Mouse (Mus musculus): ENCODE measurements around the gene Hoxa4. TPM values are rescaled to one million over a fixed set of nuclear protein-coding genes. Genes with fewer than 3 reads are reported as not detected.

Hoxa4 gene
- polyA plus RNA-seq, 1 experiment from 2014 or later, result 3.6 TPM

DNA sequence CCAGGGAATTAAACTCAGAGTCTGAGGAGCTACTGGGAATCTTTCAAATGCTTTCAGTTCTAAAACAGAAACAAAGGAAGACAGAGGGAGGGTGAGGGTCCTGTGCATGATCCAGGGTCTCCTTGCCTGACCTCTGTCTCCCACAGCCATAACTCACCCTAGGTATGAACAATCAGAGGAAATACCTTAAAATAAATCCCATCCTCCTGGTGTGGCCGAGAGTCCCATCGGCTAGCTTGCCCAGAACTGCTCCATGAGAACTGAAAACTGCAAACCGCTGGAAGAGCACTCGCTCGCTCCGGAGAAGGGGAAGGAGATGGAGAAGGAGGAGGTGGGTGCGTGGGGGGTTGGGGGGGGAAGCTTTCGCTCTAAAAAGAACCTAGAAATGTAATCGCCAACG is 11.9 kb downstream of the Hoxa4 start:
- Histone ChIP-seq H3K4me2 (replicated peaks; ENCODE audit: low read depth) (peak overlapping the region; percentile 76), H3K36me3 (ENCODE audit: control insufficient read depth, insufficient read depth) (no peaks in the 10 kb centered on the region), H3K4me1 (replicated peaks; ENCODE audit: control insufficient read depth, insufficient read depth, low read length) (0 out of 2 replicates have a peak, but pooled peaks cover 3% of the 10 kb centered on the region), H3K4me3 (ENCODE audit: low read depth, low read length) (peak overlapping the region; percentile 61), H3K9me3 (ENCODE audit: control insufficient read depth) (no peaks in the 10 kb centered on the region), H3K27me3 (replicated peaks; ENCODE audit: control insufficient read depth, insufficient read depth, low read length) (peaks cover 15% of the 10 kb centered on the region; the same call in 1 of the 2 replicates), H3K9ac (ENCODE audit: low read depth, low read length) (peak overlapping the region; percentile 61; the same call in 1 of the 2 replicates), H3K27ac (ENCODE audit: low read depth, low read length) (peak overlapping the region; percentile 58)
- WGBS, result 43% methylated on average over 10 of the region's 10 CpGs
- TF ChIP-seq CTCF (IDR thresholded peaks at IDR 0.05; ENCODE audit: low read depth), result no peak
- ATAC-seq, result no peak

DNA sequence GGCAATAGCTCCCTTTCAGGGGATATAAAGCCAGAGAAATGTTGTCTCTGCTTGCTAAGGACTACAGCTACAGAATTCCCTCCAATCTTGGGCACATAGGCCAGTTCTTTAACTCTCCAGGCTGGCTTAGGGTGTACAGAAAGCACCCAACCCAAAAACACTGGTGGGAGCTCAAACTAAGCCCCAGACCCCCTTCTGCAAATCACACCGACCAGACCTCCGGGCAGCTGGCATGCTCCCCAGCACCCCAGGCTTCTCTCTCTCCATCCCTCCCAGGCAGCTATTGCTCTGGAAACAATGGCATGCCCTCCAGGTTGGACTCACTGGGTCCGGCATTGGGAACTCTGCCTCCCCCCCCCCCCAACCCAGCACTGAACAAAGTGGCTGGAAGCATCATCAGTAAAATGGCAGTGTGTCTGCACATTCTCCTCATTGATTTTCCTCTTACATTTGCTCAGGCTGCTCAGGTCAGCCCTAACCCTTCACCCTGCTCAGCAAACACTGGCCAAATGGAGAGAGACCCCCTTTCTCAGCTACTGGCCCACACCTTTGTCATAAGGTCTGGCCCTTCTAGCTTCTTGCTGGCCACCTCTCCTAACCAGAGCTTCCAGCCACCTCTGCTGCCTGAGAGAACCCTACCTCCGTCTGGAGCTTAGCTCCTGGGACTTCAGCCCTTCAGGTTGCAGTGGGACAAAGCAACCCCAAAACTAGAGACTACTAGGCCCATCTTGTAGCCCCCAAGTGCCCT is 12.5 kb downstream of the Hoxa4 start:
- no peak for TF ChIP-seq CTCF (IDR thresholded peaks at IDR 0.05; ENCODE audit: low read depth)
- H3K9ac ChIP-seq (ENCODE audit: low read depth, low read length), result peak overlapping the region; percentile 61

DNA sequence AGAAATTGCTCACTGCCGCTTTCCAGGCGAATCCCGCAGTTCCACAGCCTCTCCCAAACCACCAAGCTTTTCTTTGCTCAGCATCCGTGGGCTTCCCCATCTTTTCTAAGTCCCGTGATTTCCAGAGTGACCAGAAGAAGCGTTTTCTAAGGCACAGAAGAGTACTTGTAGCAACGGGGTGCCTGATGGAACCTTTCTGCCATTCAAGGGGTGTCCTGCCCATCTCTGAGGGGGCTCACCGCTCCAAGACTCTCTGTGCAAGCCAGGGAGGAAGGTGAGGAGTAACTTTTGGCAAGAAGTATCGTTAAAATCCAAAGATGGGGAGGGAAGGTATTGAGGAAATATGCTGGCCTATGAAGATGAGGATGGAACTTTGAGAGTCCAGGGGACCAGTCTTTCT is 13.7 kb downstream of the Hoxa4 start:
- Histone ChIP-seq H3K4me1 (replicated peaks; ENCODE audit: control insufficient read depth, insufficient read depth, low read length) (no peaks in the 10 kb centered on the region), H3K9ac (ENCODE audit: low read depth, low read length) (peak overlapping the region; percentile 61), H3K4me2 (replicated peaks; ENCODE audit: low read depth) (peak overlapping the region; percentile 76), H3K27ac (ENCODE audit: low read depth, low read length) (peak overlapping the region; percentile 87), H3K27me3 (replicated peaks; ENCODE audit: control insufficient read depth, insufficient read depth, low read length) (peaks cover 15% of the 10 kb centered on the region; the same call in 1 of the 2 replicates), H3K36me3 (ENCODE audit: control insufficient read depth, insufficient read depth) (no peaks in the 10 kb centered on the region), H3K4me3 (ENCODE audit: low read depth, low read length) (peak overlapping the region; percentile 61), H3K9me3 (ENCODE audit: control insufficient read depth) (no peaks in the 10 kb centered on the region)
- WGBS, result 31% methylated on average over 9 of the region's 9 CpGs
- TF ChIP-seq CTCF (IDR thresholded peaks at IDR 0.05; ENCODE audit: low read depth), result no peak
- ATAC-seq, result no peak

More for the DNA sequence above, 12.5 kb downstream of the Hoxa4 start:
- Histone ChIP-seq H3K4me1 (replicated peaks; ENCODE audit: control insufficient read depth, insufficient read depth, low read length) (no peaks in the 10 kb centered on the region), H3K27me3 (replicated peaks; ENCODE audit: control insufficient read depth, insufficient read depth, low read length) (peaks cover 15% of the 10 kb centered on the region; the same call in 1 of the 2 replicates), H3K4me2 (replicated peaks; ENCODE audit: low read depth) (peak overlapping the region; percentile 76), H3K4me3 (ENCODE audit: low read depth, low read length) (peak overlapping the region; percentile 61), H3K27ac (ENCODE audit: low read depth, low read length) (peak overlapping the region; percentile 58), H3K9me3 (ENCODE audit: control insufficient read depth) (no peaks in the 10 kb centered on the region), H3K36me3 (ENCODE audit: control insufficient read depth, insufficient read depth) (no peaks in the 10 kb centered on the region)
- WGBS, result 49% methylated on average over 4 of the region's 4 CpGs
- ATAC-seq, result no peak

DNA sequence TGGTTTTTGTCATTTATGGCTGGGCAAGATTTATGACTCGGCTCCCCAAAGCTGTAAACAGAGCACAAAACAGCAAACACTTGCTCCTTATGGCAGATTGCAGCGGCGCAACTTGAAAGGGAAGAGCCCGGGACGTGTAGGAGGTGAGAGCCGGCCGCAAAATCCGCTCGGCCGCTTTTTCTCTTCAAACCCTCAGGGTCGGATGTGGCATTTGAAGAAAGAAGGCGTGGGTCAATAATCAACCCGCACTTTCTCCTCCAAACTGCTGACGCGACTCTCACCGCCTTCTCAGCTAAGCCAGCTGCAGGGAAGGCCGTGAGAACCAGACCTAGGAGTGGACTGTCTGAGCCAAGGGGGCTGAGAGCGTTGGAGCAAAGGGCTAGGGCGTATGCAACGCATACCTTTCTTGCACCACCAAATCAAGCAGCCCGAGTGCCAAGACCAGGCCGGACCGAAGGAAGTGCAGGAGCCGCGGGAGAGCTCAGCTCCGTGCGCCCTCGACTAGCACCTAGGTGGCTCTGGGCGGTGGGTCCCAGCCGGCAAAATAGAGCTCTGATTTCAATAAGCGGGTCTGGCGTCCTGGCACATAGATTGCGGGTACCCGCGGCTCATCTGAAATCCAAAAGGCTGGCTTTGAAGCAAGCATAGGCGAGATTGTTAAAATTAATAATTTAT is 14.4 kb downstream of the Hoxa4 start, which contains the start of gene 5730596B20Rik:
Gene 5730596B20Rik, plus strand, starts transcription at position 438 of the 675 bp plus-strand sequence.
- no peaks in the 10 kb centered on the region for H3K4me1 ChIP-seq (replicated peaks; ENCODE audit: control insufficient read depth, insufficient read depth, low read length)
- no peaks in the 10 kb centered on the region for H3K9me3 ChIP-seq (ENCODE audit: control insufficient read depth)
- peak within 1 kb of the TSS; percentile 61 for H3K4me3 ChIP-seq (ENCODE audit: low read depth, low read length)
- H3K36me3 ChIP-seq (ENCODE audit: control insufficient read depth, insufficient read depth), result no peaks in the 10 kb centered on the region
- TF ChIP-seq CTCF (IDR thresholded peaks at IDR 0.05; ENCODE audit: low read depth), result no peak
- peak within 1 kb of the TSS; percentile 68 for H3K9ac ChIP-seq (ENCODE audit: low read depth, low read length)
- ATAC-seq, result no peak
- 4% methylated on average over 36 of the region's 36 CpGs for WGBS
- peak within 1 kb of the TSS; percentile 76 for H3K4me2 ChIP-seq (replicated peaks; ENCODE audit: low read depth)
- peaks cover 19% of the 10 kb centered on the region; the same call in 1 of the 2 replicates for H3K27me3 ChIP-seq (replicated peaks; ENCODE audit: control insufficient read depth, insufficient read depth, low read length)
- H3K27ac ChIP-seq (ENCODE audit: low read depth, low read length), result peak within 1 kb of the TSS; percentile 87

DNA sequence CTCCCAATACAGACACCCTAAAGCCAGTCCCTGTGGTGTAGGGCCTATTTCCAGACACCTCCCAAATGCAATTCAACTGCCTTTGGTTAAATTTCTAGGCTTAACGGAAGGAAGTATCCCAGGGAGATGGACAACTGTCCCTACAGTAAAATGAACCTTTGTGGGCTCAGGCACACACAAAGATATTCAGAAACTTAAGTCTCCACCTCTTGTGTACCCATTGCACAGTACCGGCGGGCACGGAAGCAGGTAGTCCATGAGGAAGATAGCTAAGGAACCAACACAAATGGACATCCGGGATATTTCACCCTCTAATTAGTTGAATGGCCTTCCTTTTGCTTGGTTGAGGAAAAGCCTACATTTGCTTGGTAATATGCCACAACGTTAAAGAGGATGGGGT is 15.2 kb downstream of the Hoxa4 start:
- no peak for TF ChIP-seq CTCF (IDR thresholded peaks at IDR 0.05; ENCODE audit: low read depth)
- no peaks in the 10 kb centered on the region for H3K9me3 ChIP-seq (ENCODE audit: control insufficient read depth)
- H3K4me1 ChIP-seq (replicated peaks; ENCODE audit: control insufficient read depth, insufficient read depth, low read length), result no peaks in the 10 kb centered on the region
- peak overlapping the region; percentile 87 for H3K27ac ChIP-seq (ENCODE audit: low read depth, low read length)
- H3K27me3 ChIP-seq (replicated peaks; ENCODE audit: control insufficient read depth, insufficient read depth, low read length), result peaks cover 24% of the 10 kb centered on the region; the same call in 1 of the 2 replicates
- H3K9ac ChIP-seq (ENCODE audit: low read depth, low read length), result peak overlapping the region; percentile 68; the same call in 1 of the 2 replicates
- ATAC-seq, result no peak
- H3K36me3 ChIP-seq (ENCODE audit: control insufficient read depth, insufficient read depth), result no peaks in the 10 kb centered on the region
- peak overlapping the region; percentile 61 for H3K4me3 ChIP-seq (ENCODE audit: low read depth, low read length)
- whole genome bisulfite sequencing, result 3% methylated on average over 6 of the region's 6 CpGs
- H3K4me2 ChIP-seq (replicated peaks; ENCODE audit: low read depth), result peak overlapping the region; percentile 76

DNA sequence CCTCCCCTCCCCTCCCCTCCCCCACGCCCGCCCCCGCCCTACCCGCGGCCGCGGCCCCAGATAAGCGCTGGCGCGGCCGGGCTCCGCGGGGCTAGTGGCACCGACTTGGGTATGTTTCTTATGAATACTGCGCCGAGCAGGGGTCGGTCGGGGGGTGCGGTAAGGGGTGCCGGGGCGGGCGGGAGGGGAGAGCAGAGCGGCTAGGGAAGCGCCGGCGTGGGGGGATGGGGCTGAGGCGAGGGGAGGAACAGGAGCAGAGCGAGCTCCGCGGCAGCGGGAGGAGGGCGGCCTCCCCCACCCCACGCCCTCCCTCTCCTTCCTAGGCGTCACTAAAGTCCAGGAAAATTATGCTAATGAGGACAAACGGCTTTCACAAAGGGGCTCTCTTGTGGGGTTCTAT is 15.7 kb downstream of the Hoxa4 start:
- Histone ChIP-seq H3K4me3 (ENCODE audit: low read depth, low read length) (peak overlapping the region; percentile 61), H3K36me3 (ENCODE audit: control insufficient read depth, insufficient read depth) (no peaks in the 10 kb centered on the region), H3K27ac (ENCODE audit: low read depth, low read length) (peak overlapping the region; percentile 87), H3K27me3 (replicated peaks; ENCODE audit: control insufficient read depth, insufficient read depth, low read length) (peaks cover 24% of the 10 kb centered on the region; the same call in 1 of the 2 replicates), H3K4me2 (replicated peaks; ENCODE audit: low read depth) (peak overlapping the region; percentile 76), H3K9me3 (ENCODE audit: control insufficient read depth) (no peaks in the 10 kb centered on the region), H3K9ac (ENCODE audit: low read depth, low read length) (peak overlapping the region; percentile 68), H3K4me1 (replicated peaks; ENCODE audit: control insufficient read depth, insufficient read depth, low read length) (no peaks in the 10 kb centered on the region)
- ATAC-seq, result peak; percentile 27; the same call in 1 of the 2 replicates
- 1% methylated on average over 22 of the region's 35 CpGs for WGBS
- no peak for TF ChIP-seq CTCF (IDR thresholded peaks at IDR 0.05; ENCODE audit: low read depth)

Measured in intestine, postnatal 0 days (tissue).